Mouse (Mus musculus): ENCODE measurements around the gene Agbl5.

DNA sequence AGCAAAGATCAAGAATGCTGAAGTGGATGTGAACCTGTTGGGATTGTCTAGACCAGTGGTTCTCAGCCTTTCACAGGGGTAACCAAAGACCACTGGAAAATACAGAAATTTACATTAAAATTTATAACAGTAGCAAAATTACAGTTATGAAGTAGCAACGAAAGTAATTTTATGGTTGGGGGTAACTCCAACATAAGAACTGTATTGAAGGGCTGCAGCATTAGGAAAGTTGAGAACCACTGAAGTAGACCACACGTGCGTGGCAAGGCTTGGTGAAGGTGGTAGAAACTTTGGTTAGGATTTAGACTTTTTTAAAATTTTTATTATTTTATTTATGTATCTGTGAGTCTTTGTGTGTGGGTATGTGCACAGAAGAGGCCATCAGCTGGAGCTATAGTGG, 20.8 kb upstream of the Agbl5 start, which contains the start of gene Tmem214:
- TF ChIP-seq CTCF (IDR thresholded peaks at IDR 0.05; ENCODE audit: low read depth, low read length) (no peak), POLR2A (IDR thresholded peaks at IDR 0.05; ENCODE audit: borderline replicate concordance, low read depth, low read length) (no peak)
